Mouse (Mus musculus): ENCODE data around the gene Anapc15.
A peak's percentile ranks its signal among the peaks of the same experiment; 100 is the strongest.

Gene Anapc15

GRCm38 (mm10) chr7:101863415-101863814 is at the start of gene Anapc15:
Gene Anapc15 (plus strand): TSS chr7:101863715.
- no peak for DNase-seq (ENCODE audit: low read depth, low spot score)

DNA sequence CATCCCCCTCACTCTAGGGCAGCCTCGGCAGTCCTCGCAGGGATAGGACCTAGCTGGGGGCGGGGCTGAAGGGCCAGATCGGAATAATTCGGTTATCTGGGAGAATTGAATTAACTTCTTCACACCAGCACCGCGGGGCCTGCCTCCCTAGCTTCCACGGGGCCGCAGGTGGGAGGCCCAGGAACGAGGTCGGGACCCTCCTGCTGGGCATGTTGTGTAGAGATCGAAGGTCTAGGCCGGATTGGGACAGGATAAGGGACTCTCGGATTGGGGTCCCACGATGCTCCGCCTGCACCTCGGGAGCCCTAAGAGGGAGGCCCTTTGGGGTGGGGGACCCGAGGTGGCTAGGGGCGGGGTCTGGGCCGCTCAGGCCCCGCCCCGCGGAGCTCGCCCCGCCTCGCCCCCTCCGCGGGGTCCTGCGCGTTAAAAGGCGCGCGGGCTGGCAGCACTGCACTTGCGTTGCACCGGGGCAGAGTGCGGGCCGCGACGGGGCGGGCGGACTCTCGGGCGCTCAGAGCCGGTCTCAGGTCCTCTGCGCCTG is 45.6 kb upstream of the Anapc15 start, which contains the start of gene Phox2a:
Gene Phox2a, plus strand, starts transcription at position 453 of the 541 bp plus-strand sequence.
- DNase-seq (ENCODE audit: low read depth, low spot score) = no peak

GRCm38 (mm10) chr7:101820295-101821030 is 43.1 kb upstream of the Anapc15 start:
- DNase-seq (ENCODE audit: low read depth, low spot score) = no peak

DNA sequence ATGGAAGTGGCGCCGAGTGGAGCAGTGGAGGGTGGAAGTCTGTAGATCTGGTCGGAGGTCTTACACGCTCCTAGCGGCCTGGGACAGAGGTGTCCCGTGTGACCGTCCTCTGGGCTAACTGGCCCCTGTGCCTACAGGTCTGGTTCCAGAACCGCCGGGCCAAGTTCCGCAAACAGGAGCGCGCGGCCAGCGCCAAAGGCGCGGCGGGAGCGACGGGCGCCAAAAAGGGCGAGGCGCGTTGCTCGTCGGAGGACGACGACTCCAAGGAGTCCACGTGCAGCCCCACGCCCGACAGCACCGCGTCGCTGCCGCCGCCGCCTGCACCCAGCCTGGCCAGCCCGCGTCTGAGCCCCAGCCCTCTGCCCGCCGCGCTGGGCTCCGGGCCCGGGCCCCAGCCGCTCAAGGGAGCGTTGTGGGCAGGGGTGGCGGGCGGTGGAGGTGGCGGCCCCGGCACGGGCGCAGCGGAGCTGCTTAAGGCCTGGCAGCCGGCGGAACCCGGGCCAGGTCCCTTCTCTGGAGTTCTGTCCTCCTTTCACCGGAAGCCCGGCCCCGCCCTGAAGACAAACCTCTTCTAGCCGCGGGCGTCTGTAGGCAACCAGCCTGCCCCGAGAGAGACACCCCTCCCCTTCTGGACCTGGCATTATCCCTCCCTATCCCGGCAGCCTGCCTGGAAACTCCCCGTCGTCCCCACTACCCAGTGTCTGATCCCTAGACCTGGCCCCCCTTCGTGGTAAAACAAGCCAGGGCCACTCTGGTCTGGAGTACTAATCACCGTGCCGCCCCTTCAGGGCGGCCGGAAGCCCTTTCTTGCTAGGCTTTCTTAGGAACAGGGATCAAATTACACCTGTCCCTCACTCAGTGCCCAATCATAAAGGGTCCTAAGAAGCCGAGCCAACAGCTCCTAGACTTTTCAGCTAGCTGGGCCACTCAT is 41.7 kb upstream of the Anapc15 start:
- no peak for DNase-seq (ENCODE audit: low read depth, low spot score)

DNA sequence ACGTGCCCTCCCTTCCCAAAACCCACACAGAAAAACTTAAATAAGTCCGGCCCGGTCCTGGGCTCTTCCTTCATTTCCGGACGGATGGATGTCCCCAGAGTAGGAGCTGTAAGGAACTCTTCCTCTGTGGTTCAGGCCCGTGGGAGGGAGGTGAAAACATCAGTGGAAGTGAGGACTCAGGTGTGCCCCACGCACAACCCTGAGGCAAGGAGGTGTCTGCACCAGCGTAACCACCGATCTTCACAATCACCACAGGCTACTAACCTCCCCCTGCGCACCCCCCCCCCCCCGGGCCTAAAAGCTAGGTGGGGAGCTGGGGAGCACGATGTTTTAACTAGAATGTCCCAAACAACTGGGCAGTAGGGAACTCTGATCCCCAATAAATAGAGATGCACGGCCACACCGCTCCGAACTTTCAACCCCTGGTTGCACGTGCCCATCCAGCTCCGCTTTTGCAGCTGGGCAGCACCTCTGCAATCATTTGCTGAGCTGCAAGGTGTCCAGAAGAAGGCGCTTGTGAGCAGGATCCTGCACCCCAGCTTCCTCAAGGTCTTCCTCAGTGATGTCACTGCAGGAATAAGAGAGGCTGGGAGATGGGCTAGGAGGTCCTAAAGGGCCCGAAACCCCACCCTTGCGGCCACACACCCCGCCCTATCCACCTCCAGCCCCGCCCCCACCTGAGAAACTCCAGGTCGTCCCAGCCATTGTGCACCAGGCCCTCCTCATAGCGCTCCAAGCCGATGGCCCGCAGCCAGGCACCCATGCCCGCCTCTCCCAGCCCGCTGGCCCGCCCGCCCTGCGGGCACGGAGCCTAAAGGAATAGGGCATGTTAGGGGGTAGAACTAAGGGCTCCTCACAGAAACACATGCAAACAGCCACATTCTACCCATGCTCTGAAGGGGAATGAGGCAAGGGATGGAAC is 40.4 kb upstream of the Anapc15 start:
- DNase-seq (ENCODE audit: low read depth, low spot score) = no peak

GRCm38 (mm10) chr7:101823758-101824630 is 39.5 kb upstream of the Anapc15 start:
- DNase-seq (ENCODE audit: low read depth, low spot score) = no peak

DNA sequence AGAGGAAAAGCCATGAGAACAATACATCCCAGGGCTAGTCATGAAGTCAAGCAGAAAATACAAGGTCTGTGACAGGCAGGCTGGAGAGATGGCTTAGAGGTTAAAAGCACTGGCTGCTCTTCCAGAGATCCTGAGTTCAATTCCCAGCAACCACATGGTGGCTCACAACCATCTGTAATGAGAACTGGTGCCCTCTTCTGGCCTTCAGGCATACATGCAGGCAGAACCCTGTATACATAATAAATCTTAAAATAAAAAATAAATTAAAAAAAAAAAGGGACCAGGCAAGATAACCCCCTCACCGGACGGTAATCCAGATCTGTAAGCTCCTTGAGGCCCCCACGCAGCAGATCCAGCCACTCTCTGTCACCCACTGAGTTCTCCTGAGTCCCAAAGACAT is 33.1 kb upstream of the Anapc15 start:
- DNase-seq (ENCODE audit: low read depth, low spot score) = no peak

DNA sequence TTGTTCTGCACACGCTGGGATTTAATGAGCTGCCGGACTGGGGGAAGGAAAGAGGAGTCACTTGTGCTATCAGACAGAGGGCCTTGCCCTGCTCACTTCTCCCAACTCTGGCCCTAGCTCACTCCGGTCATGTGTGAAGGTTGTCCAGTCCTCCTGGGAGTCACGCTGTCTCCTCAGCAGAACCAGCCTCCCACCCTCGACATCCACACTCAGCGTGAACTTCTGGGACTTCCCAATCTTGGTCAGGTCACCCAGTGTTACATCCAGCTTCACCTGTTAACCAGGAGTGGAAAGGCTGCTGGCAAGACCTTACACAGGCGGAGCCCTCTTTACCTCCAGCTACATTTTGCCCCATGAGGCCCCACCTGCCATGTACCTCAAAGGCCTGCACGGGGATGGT is 32.1 kb upstream of the Anapc15 start:
- no peak for DNase-seq (ENCODE audit: low read depth, low spot score)

DNA sequence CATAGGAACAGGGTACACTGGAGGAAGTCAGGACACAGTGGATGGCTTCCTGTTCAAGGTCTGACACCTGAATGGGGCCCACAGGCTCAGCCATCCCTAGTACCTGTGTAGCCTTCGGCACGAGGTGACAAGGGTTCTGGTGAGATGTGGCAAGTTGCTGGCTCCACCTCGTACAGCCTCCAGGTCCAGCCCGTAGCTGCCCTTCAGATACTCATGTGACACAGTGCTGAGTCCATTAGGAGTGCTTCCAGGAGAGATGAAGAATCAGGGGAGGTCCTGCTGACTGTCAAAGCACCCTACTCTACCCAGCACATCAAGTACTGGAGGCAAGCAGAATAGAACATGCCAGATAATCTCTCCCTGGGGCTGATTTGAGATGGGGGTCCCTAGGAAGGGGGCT is 31.1 kb upstream of the Anapc15 start:
- DNase-seq (ENCODE audit: low read depth, low spot score) = no peak

GRCm38 (mm10) chr7:101833352-101833751 is 30.2 kb upstream of the Anapc15 start:
- peak; percentile 31 for DNase-seq (ENCODE audit: low read depth, low spot score)

DNA sequence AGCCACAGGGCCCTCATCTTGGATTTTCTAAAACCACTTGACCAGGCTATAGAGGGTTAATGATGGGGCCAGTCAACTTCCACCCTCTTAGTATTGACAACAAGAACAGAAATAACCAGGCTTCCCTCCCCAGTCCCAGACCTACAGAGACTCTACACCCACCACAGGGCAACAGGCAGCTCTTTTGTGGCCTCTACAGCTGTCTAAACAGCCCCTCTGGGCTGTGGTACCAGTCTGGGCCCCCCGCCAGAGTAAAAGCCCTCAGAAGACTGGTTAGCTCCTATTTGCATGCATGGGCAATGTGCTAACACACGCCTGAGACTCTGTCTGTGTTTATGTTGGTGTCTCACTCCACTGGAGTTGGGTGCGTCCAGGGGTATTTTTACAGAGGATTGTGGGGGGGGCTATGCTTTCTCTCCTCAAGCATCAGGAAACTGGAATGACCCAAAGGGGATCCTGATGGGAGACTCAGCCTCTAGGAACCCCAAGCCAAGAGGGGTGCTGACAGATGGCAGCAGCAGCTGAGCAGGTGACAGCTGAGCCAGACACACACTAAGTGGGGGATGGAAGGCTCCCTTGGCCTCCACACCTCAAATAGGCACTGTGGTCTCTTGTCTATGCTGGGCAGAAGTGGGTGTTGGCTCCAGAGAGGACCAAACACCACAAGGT is 29.5 kb upstream of the Anapc15 start:
- no peak for DNase-seq (ENCODE audit: low read depth, low spot score)

GRCm38 (mm10) chr7:101834903-101835302 is 28.6 kb upstream of the Anapc15 start:
- DNase-seq (ENCODE audit: low read depth, low spot score) = no peak

DNA sequence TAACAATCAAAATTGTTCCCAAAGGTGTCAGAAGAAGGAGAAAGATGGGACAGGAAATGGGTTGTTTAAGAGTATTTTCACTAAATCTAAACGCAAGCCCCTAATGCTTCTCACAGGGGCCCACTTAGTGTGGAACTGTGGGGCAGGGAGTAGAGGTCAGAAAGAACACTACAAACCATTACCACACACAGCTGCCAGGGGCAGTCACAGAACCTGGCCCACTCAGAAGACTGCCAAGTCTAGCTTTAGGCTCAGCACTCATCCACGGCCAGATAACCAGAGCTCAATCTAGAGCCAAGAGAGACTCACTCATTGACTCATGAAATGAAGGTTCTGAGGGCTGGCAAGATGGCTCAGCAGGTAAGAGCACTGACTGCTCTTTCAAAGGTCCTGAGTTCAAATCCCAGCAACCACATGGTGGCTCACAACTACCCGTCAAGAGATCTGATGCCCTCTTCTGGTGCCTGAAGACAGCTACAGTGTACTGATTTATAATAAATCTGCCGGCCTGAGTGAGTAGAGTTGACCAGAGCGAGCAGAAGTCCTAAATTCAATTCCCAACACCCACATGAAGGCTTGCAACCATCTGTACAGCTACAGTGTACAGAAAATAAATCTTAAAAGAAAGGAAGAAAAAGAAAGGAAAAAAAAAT is 27.9 kb upstream of the Anapc15 start:
- DNase-seq (ENCODE audit: low read depth, low spot score) = peak; percentile 53

DNA sequence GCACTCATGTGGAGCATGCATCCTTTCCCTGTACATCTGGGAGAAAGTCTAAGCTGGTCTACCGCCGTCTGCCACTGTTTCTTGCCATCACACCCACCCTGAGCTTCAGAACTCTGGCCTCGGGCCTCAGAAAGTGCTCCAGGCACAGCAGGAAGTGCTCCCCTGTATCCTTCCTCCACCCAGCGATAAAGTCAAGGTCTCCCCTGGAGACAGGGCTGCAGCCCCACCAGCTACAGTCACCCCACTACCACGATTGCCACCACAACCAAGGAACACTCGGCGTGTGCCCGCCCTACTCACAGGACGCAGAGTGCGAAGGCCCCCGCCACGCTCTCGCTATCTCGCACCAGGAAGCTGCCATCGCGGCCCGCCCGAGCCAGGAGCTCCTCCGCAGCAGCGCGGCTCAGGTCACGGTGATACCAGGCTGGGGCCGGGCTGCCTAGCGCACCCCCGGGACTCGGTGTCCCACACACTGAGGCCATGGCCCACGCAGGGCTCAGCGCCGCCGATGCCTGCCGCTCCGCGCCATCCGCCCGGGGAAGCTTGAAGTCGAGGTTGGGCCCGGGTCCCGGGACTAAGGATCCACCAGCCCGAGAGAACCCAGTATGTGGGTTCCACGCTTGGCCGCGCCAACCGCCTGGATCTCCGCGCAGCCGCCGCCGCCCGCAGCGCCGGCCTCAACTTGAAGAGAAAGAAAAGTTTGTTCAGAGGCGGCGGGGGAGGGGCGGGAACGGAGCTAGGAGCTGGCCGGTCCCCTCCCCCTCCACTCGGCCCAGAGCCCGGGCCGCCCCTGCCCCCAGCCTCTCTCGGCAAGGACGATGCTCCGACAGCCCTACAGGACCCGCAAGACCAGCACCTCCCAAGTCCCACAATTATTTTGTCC is 27.0 kb upstream of the Anapc15 start:
- DNase-seq (ENCODE audit: low read depth, low spot score) = peak; percentile 38

DNA sequence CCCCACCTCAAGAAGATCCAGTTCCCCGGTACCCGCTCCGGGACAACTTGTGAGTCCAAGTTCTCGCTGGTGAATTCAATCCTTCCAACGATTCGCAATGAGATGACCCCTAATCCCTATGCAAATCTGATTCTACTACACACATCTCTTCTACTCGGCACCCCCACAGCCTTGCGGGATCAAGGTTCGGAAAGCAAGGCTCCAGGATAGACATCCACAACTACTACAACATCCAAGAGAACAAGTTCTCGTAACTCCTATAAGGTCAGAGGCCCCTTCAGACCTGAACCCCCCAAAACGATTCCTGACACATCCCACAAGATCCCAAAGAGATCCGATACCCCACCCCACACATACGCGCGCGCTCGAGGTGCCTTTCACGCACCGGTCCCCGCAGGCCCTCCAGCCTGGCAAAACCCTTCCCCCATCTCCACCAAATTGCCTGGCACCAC is 26.3 kb upstream of the Anapc15 start:
- DNase-seq (ENCODE audit: low read depth, low spot score) = peak; percentile 53

- peak; percentile 85 for DNase-seq (ENCODE audit: low read depth, low spot score)
Measured at GRCm38 (mm10) chr7:101837606-101838471, 25.7 kb upstream of the Anapc15 start, which contains the start of gene Inppl1. Gene Inppl1 (minus strand): TSS chr7:101838229.

- DNase-seq (ENCODE audit: low read depth, low spot score) = no peak
Measured at GRCm38 (mm10) chr7:101844186-101844585, 19.3 kb upstream of the Anapc15 start.

Measured in 3T3-L1 (cell line).